21 mouse cellular contexts compared by ENCODE assay signal in genomic region chr13:40971261-40971660, GRCm38 (mm10). TPM values are rescaled to one million over a fixed set of nuclear protein-coding genes. Genes with fewer than 3 reads are reported as not detected.
DNase-seq lines count a peak whose midpoint lies in the region; ATAC-seq and TF ChIP-seq lines count a peak whose summit lies in the region.
"Had no signal": no experiment of that assay in that cellular context is flagged by ENCODE, and none has a peak within 500 bp of the region (broad histone marks: within the 10 kb centered on the region; RNA-seq: fewer than 3 reads in every experiment).

No protein-coding gene starts in this region.

- TF ChIP-seq POLR2A in liver, adult 2 months (IDR thresholded peaks at IDR 0.05; ENCODE audit: extremely low read depth, insufficient read depth, low read length): no peak

- peaks cover 3% of the 10 kb centered on the region for H3K4me1 ChIP-seq in liver, adult 2 months (ENCODE audit: control insufficient read depth, insufficient read depth, low read length)
- H3K4me1 ChIP-seq: embryonic facial prominence, embryonic 10.5 days; heart, embryonic 13.5 days; liver, embryonic 13.5 days; midbrain, embryonic 15.5 days; stomach, embryonic 15.5 days had no signal

- H3K9ac ChIP-seq in liver, adult 2 months (ENCODE audit: low read depth, low read length): no peak overlapping the region
- H3K9ac ChIP-seq: heart, embryonic 13.5 days; liver, embryonic 13.5 days; midbrain, embryonic 15.5 days; stomach, embryonic 15.5 days had no signal

- ATAC-seq in cerebellum, adult (ENCODE audit: insufficient number of reproducible peaks, low FRiP score, low TSS enrichment): no peak
- ATAC-seq: forebrain, embryonic 14.5 days; hindbrain, postnatal 0 days; midbrain, embryonic 15.5 days had no signal

- no peak overlapping the region for H3K27ac ChIP-seq in liver, adult 2 months (replicated peaks; ENCODE audit: insufficient read depth, low read depth, low read length)
- H3K27ac ChIP-seq: embryonic facial prominence, embryonic 10.5 days; heart, embryonic 13.5 days; hindbrain, postnatal 0 days; liver, embryonic 13.5 days; midbrain, embryonic 15.5 days; stomach, embryonic 15.5 days had no signal

- 30% methylated on average over 5 of the region's 5 CpGs for WGBS in liver, adult 2 months

- H3K36me3 ChIP-seq in liver, adult 2 months (ENCODE audit: control insufficient read depth, insufficient read depth, low read length): no peaks in the 10 kb centered on the region
- H3K36me3 ChIP-seq: embryonic facial prominence, embryonic 10.5 days; heart, embryonic 13.5 days; liver, embryonic 13.5 days; midbrain, embryonic 15.5 days; stomach, embryonic 15.5 days had no signal

- H3K4me3 ChIP-seq in liver, adult 2 months (ENCODE audit: insufficient read depth, low read depth, low read length): no peak overlapping the region
- H3K4me3 ChIP-seq: embryonic facial prominence, embryonic 10.5 days; heart, embryonic 13.5 days; liver, embryonic 13.5 days; megakaryocyte, embryonic 14.5 days; midbrain, embryonic 15.5 days; stomach, embryonic 15.5 days had no signal

- H3K79me2 ChIP-seq in liver, adult 2 months (ENCODE audit: control insufficient read depth, insufficient read depth, low read length): no peaks in the 10 kb centered on the region

- peak; percentile 83 for DNase-seq in liver, adult 2 months (ENCODE audit: extremely low read depth, low read depth, low spot score)
- DNase-seq in liver (no peak), 416B (ENCODE audit: low read depth) (peak; percentile 89)
- DNase-seq in gonadal fat pad, adult 2 months (ENCODE audit: low read depth): peak; percentile 80
- peak; percentile 57 to 64 for DNase-seq in monocyte, adult 2 months (ENCODE audit: low read depth in 1 of 2, low spot score in 2 of 2)
- DNase-seq in cerebellum, adult 8-10 months: no peak
- no peak for DNase-seq in left cerebral cortex, postnatal 10 days (ENCODE audit: extremely low spot score in 1 of 2, low spot score in 2 of 2)
- DNase-seq: cerebellum, adult 11 months; cerebellum, postnatal 36 days; heart, postnatal 36 days; kidney, adult 8-10 months; kidney, postnatal 36 days; liver, embryonic 13.5 days had no signal

- no peak for TF ChIP-seq CTCF in liver, adult 2 months (IDR thresholded peaks at IDR 0.05; ENCODE audit: low read depth, low read length)

- intact Hi-C loops in left cerebral cortex, postnatal 10 days (cut with DNase I): loop anchor here (10.0 kb wide), 1 partner anchor 126 kb away; no protein-coding TSS in a partner anchor

- H3K27me3 ChIP-seq in liver, adult 2 months (ENCODE audit: control insufficient read depth, insufficient read depth, low read length): no peaks in the 10 kb centered on the region
- H3K27me3 ChIP-seq: heart, embryonic 13.5 days; liver, embryonic 13.5 days; midbrain, embryonic 15.5 days; stomach, embryonic 15.5 days had no signal

RNA-seq across cellular contexts. Expression of gene Pak1ip1, which starts 29.6 kb away (rescaled TPM):
- 28.9 and 35.5 TPM in 2 replicates for total RNA-seq in liver, adult 2 months (2014; rRNA removed)
- 33.4 and 34.2 TPM in 2 replicates for polyA plus RNA-seq in liver, adult 2 months (2012; rRNA removed)
- polyA plus RNA-seq in gonadal fat pad, adult 2 months (2012; rRNA removed): 37.1 and 46.5 TPM in 2 replicates
- 10 to 100 TPM; 31.6 to 32.6 TPM for total RNA-seq in left cerebral cortex, postnatal 10 days (2021)

RNA-seq across cellular contexts. Expression of gene Tmem14c, which starts 44.8 kb away (rescaled TPM):
- 149 and 153 TPM in 2 replicates for total RNA-seq in liver, adult 2 months (2014; rRNA removed)
- polyA plus RNA-seq in liver, adult 2 months (2012; rRNA removed): 201 and 244 TPM in 2 replicates
- polyA plus RNA-seq in gonadal fat pad, adult 2 months (2012; rRNA removed): 119 and 141 TPM in 2 replicates
- total RNA-seq in left cerebral cortex, postnatal 10 days (2021): 10 to 100 TPM; 65.1 to 67.8 TPM

Comparison
In these comparisons a context has a peak if more than half of its experiments do, and no peak if none do; other contexts are left out.
1. DNase-seq: peak in liver, adult 2 months (single experiment), 416B (single experiment), gonadal fat pad, adult 2 months (single experiment) and monocyte, adult 2 months (2 of 2); none in liver (single experiment), cerebellum, adult 8-10 months (single experiment) and left cerebral cortex, postnatal 10 days (0 of 2).